Mouse (Mus musculus): Measurements from ENCODE around the gene Btbd35f2.
"Not testable (repeated sequence)": the region's sequence is repeated elsewhere in the genome, so short reads cannot be mapped to it uniquely, and the experiment has no call there.

The Btbd35f2 gene

GRCm38 (mm10) chrX:32278094-32278493 lies at the start of gene Btbd35f2:
Gene Btbd35f2, plus strand, starts transcription at chrX:32278394.
- DNase-seq, result not testable (repeated sequence)

Data from kidney, adult 9 months (tissue).